Mouse (Mus musculus) C2C12 (cell line): ENCODE measurements at regions not wholly inside any gene's neighbourhood (a gene's known extent, or its start where the extent isn't known, plus 50 kb on each side); places are given as distances from the start of the nearest gene placed in this dataset.

ENCODE experiments used
- H3K27me3 ChIP-seq: one replicate; pipeline ENCODE4 v1.6.1; 2011; ENCODE audit not compliant: control insufficient read depth, insufficient read depth, insufficient read length
- H3K36me3 ChIP-seq: one replicate; pipeline ENCODE4 v1.6.1; 2011; ENCODE audit not compliant: control insufficient read depth, insufficient read depth
- H3K4me3 ChIP-seq: one replicate; pipeline ENCODE4 v1.5.1; 2011; ENCODE audit warnings: mild to moderate bottlenecking, control low read depth; ENCODE audit not compliant: poor library complexity, insufficient read depth, severe bottlenecking
- H3K79me2 ChIP-seq: one replicate; pipeline ENCODE4 v1.6.1; 2011; ENCODE audit not compliant: control insufficient read depth, insufficient read depth
- H3K79me3 ChIP-seq: one replicate; pipeline ENCODE4 v1.6.1; 2011; ENCODE audit warnings: low read depth, control low read depth
- H3ac ChIP-seq: one replicate; pipeline ENCODE3; 2011; ENCODE audit warnings: low read depth; ENCODE audit not compliant: control insufficient read depth, insufficient read length
- CEBPB ChIP-seq: IDR thresholded peaks from one replicate; pipeline ENCODE4 v1.6.1; 2011; ENCODE audit warnings: low read depth, mild to moderate bottlenecking, control low read depth, moderate library complexity
- CTCF ChIP-seq: IDR thresholded peaks from one replicate; pipeline ENCODE4 v1.5.1; 2011; ENCODE audit not compliant: control insufficient read depth, insufficient read depth, insufficient read length
- FOSL1 ChIP-seq: IDR thresholded peaks from one replicate; pipeline ENCODE4 v1.8.0; 2011; ENCODE audit warnings: mild to moderate bottlenecking, low read length; ENCODE audit not compliant: poor library complexity, insufficient read depth, severe bottlenecking
- MAX ChIP-seq: IDR thresholded peaks from one replicate; pipeline ENCODE4 v1.6.1; 2011; ENCODE audit warnings: mild to moderate bottlenecking, control low read depth
- MYOD1 ChIP-seq: IDR thresholded peaks from one replicate; pipeline ENCODE4 v1.6.1; 2011; ENCODE audit warnings: low read depth; ENCODE audit not compliant: control insufficient read depth, insufficient read length
- MYOG ChIP-seq: IDR thresholded peaks from one replicate; pipeline ENCODE4 v1.6.1; 2011; ENCODE audit not compliant: control insufficient read depth, insufficient read length; ENCODE audit errors: extremely low read depth
- USF1 ChIP-seq: IDR thresholded peaks from one replicate; pipeline ENCODE4 v1.6.1; 2011; ENCODE audit warnings: low read depth, mild to moderate bottlenecking, control low read depth, moderate library complexity

DNA sequence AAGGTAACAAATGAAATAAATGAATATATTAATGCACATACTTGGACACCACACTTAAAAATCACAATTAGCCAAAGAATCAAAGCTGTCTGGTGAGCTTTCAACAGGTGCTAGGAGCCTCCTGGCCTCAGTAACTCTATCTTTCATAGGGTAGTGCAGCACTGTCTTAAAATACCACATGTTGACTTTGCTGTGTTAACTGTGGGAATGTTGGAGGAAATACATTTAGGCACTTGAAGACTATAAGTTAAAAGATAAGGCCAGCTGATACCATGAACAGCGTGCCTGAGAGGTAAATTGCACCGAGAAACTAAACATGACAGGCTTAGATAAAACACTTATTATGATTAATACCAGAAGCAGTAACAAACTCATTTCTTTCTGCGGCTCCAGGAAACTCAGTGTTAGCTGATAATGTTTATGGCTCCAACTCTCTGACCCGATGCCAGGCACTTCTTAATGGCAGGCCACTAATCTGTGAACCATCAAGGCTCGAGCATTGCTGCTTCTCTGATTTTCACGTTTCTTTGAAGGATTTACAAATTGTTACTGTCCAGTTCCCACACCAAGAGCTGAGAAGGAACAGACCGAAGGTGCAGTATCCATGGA, 343.8 kb upstream of the Fam241a start:
- no peaks in the 10 kb centered on the region for H3K79me3 ChIP-seq
- TF ChIP-seq MYOG, result no peak
- TF ChIP-seq USF1, result no peak
- TF ChIP-seq CTCF, result no peak
- TF ChIP-seq MYOD1, result no peak
- no peak for TF ChIP-seq CEBPB
- TF ChIP-seq FOSL1, result no peak
- TF ChIP-seq MAX, result no peak

DNA sequence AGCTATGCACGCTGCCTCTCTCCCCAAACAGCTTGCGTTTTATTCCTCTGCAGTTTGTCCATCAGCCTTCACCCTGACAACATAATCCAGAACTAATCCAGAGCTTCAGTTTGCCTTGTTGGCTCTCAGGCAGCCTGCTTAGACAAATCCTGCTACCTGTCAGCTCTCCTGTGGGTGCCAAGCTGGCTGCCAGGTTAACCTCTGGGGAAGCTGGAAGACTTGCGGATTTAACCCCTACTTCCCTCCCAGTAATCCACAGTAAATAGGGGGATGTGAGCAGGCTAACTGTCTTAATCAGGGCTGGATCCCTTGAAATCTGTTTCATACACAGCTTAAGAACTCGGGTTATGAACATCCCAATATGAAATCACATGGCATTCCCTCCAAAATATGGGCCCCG, 334.3 kb upstream of the Fam241a start:
- no peaks in the 10 kb centered on the region for H3K79me2 ChIP-seq
- H3ac ChIP-seq, result no peak overlapping the region
- TF ChIP-seq MYOD1 (no peak), CEBPB (no peak), MAX (no peak), FOSL1 (no peak), USF1 (no peak), MYOG (no peak), CTCF (no peak)
- no peaks in the 10 kb centered on the region for H3K27me3 ChIP-seq
- H3K4me3 ChIP-seq, result no peak overlapping the region
- H3K36me3 ChIP-seq, result no peaks in the 10 kb centered on the region
- H3K79me3 ChIP-seq, result no peaks in the 10 kb centered on the region

More for the DNA sequence above, 343.8 kb upstream of the Fam241a start:
- Histone ChIP-seq H3K36me3 (no peaks in the 10 kb centered on the region), H3K27me3 (no peaks in the 10 kb centered on the region), H3K4me3 (no peak overlapping the region), H3ac (no peak overlapping the region), H3K79me2 (no peaks in the 10 kb centered on the region)

DNA sequence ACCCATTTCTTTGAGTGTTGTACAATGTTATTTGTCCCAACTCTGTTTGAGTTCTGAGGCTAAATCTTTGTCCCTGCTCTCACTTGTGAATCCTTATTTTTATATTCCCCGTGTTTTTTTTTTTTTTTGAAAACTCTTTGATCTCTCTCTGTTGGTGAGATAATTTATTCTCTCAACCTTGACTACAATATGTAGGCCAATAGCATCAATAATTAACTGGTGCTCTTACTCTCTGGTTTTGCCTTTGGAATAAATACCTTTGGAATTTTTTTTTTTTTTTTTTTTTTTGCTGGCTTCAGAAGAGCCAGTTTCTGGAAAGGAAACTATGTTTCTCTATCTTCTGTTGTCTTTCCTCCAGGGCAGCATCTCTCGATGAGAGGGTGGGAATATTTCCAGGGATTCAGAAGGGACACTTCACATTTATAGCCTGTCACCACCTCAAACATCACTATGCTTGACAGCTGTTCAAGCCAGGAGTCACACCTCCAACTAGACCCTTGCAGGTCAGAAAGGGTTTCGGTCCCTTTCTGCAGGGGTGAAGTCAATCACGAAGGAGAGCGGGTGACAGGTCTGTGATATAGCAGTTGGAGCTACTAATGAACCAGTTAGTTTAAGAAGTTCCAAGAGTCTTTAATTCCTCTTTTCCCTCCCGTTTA, 330.9 kb upstream of the Fam241a start:
- TF ChIP-seq CTCF, result no peak
- TF ChIP-seq FOSL1, result no peak
- TF ChIP-seq CEBPB, result no peak
- TF ChIP-seq MAX, result no peak
- no peak for TF ChIP-seq USF1
- no peak for TF ChIP-seq MYOG
- no peak for TF ChIP-seq MYOD1
- Histone ChIP-seq H3K27me3 (no peaks in the 10 kb centered on the region), H3K79me2 (no peaks in the 10 kb centered on the region), H3K79me3 (no peaks in the 10 kb centered on the region), H3ac (no peak overlapping the region), H3K4me3 (no peak overlapping the region), H3K36me3 (no peaks in the 10 kb centered on the region)

DNA sequence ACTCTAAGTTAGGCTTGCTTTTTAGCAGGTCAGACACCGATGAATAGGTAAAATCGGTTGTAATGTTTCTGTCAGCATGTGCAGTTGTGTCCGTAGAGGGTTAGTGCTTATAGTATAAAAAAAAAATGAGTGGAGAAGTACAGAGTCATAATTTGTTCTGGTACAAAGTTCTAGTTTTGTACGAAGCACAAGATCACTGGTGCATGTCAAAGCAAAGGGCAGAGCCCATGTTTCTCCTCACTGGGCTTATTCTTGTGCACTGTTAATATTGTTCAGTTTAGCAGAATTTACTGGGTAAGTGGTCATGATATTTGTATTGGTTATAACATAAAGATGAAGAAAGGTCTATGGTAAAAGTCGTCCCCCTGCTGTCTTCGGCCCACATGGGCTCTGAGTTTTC, 330.4 kb upstream of the Fam241a start:
- no peak overlapping the region for H3ac ChIP-seq
- H3K36me3 ChIP-seq, result no peaks in the 10 kb centered on the region
- H3K79me3 ChIP-seq, result no peaks in the 10 kb centered on the region
- H3K79me2 ChIP-seq, result no peaks in the 10 kb centered on the region
- no peak for TF ChIP-seq FOSL1
- no peak for TF ChIP-seq MYOD1
- no peak overlapping the region for H3K4me3 ChIP-seq
- H3K27me3 ChIP-seq, result no peaks in the 10 kb centered on the region

DNA sequence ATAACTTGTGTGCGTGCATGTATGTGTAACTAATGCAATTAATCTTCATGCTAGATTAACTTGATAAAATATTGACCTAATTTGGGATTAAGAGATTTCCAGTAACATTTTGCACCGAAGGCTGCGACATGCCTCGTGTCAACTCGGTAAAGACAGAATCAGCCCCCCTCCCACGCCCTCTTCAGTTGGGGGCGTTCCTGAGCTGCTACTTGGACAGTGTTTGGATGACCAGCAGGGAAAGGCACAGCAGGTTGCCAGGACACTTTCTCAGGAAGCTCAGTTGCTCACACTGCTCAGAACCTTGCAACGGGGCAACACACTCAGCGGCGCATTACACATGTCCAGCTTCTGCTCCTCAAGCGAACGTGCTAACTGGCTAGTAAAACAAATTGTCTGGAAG, 326.2 kb upstream of the Fam241a start:
- no peaks in the 10 kb centered on the region for H3K79me3 ChIP-seq
- no peak for TF ChIP-seq CTCF
- no peak for TF ChIP-seq USF1
- no peak for TF ChIP-seq MYOD1
- no peak for TF ChIP-seq MYOG
- TF ChIP-seq MAX, result no peak
- no peak for TF ChIP-seq FOSL1
- no peak for TF ChIP-seq CEBPB
- H3K79me2 ChIP-seq, result no peaks in the 10 kb centered on the region
- no peaks in the 10 kb centered on the region for H3K27me3 ChIP-seq
- H3K4me3 ChIP-seq, result no peak overlapping the region
- no peak overlapping the region for H3ac ChIP-seq
- H3K36me3 ChIP-seq, result no peaks in the 10 kb centered on the region

DNA sequence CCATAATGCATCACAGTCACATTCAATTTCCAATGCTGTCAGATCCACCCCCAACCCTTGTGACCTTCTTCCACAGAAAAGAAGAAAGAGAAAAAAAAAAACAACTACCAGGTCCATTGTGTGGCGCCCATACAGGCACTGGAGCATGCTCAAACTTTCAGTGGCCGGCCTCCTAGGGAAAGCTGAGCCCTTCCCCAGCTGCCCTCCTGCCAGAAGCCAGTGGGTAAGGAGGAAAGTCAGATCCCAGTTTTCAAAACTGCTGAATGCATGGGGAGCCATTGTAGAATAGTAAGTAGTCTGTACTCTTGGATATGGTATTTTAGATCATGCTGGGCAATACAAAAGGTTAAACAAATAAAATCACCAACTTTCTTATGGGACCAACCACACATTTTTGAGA, 325.5 kb upstream of the Fam241a start:
- H3K27me3 ChIP-seq, result no peaks in the 10 kb centered on the region
- TF ChIP-seq MYOG (no peak), USF1 (no peak), MYOD1 (no peak), CEBPB (no peak), FOSL1 (no peak), CTCF (no peak), MAX (no peak)
- no peaks in the 10 kb centered on the region for H3K79me3 ChIP-seq
- no peaks in the 10 kb centered on the region for H3K36me3 ChIP-seq
- H3ac ChIP-seq, result no peak overlapping the region
- H3K4me3 ChIP-seq, result no peak overlapping the region
- H3K79me2 ChIP-seq, result no peaks in the 10 kb centered on the region
